Mouse (Mus musculus) testis, postnatal 14 days (tissue): ENCODE data around the gene Pdss2.

ENCODE experiments used
- DNase-seq: peaks from one replicate; pipeline ENCODE4 v3.0.0; 2021; ENCODE audit warnings: low spot score

Pdss2 gene

DNA sequence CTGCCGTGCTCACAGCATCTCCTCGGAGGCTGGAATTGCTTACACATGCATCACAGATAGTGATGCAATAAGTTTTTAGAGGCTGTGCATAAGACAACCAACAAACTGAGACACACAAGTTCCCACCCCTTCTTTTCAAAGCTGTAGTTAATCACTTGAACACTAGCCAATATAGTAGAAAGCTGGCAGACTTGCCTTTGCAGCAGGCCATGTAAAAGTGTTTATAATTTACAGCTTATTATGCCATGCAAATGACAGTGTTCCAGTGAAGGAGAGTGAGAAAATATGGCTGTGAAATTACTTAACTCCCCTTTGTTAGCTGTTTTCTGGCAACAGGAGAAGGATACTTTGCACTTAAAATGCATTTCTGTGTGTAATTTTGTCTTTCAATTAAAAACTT lies 90.9 kb downstream of the Pdss2 start:
- DNase-seq = no peak

DNA sequence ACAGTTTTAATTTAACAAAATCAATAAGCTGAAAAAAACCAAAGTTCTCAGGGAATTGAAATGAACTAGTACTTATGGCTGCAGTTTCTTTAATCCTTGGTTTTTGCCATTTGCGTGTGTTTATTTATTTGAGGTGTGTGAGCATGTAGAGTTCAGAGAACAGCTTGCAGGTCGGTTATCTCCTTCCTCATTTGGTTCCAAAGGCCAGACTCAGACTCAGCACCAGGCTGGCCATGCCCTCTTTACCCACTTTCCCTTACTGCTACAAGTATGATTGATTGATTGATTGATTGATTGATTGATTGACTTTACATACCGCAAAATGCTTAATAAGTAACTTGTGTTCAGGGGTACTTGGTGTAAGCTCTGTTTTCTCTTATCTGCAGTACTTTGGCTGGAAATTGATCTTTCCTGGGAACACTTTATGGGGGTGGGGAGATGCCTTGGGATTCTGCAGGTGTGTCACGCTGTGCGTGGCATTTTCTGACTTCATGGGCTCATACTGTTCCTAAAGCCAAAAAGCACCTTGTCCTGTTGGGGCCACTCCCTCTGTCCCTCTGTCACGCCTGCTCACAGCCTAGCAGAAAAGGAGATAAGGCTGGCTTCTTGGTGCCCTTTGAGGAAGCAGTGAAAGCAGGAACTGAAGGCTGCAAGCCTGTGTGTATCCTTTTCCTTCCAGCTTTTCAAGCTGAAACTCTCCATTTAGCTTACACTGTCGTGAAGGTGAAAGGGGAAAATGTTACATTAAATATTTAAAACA lies 91.6 kb downstream of the Pdss2 start:
- DNase-seq = no peak

DNA sequence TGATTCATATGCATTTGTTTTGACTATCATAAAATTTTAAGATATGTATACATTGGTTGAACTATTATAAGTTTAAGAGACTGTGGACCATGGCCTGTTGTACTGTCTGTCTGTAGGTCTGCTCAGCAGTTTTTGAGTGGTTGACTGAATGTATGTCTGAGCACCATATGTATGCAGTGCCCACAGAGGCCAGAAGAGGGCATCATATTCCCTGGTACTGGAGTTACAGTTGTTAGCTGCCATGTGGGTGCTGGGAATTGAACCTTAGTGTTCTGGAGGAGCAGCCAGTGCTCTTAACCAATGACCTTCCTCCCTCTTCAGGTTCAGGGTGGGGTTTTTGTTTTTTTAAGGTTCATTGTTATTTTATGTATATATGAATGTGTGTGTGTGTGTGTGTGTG lies 93.9 kb downstream of the Pdss2 start:
- no peak for DNase-seq

DNA sequence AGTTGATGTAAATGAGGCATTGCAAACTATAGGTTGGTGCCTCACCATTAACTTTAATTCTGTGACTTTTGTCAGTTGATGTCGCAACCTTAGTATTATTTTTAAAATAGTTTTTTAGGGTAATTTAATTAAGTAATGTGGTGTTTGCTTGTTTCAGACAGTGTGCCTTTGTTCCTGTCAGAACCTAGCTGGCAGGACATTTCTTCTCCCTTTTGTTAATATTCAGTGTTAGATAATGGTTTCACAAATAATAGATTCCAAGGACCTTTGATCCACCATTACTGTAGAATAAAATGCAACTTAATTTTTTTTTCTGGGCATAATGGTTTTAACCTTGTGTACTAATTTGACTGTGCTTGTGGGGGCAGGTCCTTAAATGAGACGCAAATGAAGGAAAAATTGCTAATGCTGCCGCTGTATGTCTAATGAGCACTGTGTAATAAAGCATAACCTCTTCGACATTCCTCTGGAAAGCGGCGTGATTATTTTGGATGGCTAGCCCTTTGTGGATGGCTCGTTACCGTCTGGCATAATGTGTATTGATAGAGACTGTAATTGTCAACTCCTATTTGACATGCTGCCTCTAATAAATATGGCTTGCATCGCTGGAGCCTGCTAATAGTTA lies 96.2 kb downstream of the Pdss2 start:
- no peak for DNase-seq

- DNase-seq = no peak
These were observed 99.7 kb downstream of the Pdss2 start for GRCm38 (mm10) chr10:43321019-43321418.

- no peak for DNase-seq
These were observed 101.3 kb downstream of the Pdss2 start for GRCm38 (mm10) chr10:43322446-43323178.

GRCm38 (mm10) chr10:43323386-43323785 lies 102.1 kb downstream of the Pdss2 start:
- no peak for DNase-seq

- no peak for DNase-seq
These were observed 108.5 kb downstream of the Pdss2 start for GRCm38 (mm10) chr10:43329813-43330212.

- DNase-seq = no peak
These were observed 109.4 kb downstream of the Pdss2 start for GRCm38 (mm10) chr10:43330691-43331090.

DNA sequence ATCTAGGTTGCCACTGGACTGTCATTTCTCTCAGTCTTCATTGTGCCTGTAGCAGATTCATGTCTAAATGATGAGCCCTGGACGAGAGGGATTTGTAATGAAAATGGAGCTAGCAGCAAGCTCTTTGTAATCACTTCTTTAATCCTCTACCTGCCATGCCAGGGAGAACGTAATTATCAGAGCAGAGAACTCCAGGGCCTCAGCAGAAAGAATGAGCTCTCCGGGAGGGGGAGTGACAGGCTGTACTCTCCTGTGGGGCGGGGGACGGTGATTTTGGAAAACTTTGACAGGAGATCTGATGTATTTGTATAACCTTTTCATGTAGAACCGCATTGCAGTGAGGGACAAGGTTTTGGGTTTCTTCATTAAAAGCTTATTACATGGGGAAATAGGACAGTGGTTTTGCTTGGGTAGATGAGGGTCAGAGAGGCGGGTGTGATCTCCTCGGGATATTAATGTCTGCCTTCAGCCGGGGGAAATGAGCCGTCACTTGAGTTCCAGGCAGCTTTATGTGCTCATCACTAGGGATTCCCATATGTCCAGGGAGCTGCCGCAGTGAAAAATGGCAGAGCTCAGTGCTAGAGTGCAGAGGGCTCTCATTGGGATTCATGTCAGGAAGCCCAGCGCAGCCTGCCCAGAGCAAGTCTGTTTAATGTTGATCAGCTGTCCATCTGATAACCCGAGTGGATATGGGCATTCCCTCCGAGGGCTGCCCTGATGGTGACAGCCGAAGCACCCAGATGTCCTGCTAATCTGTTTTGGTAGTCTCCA lies 110.8 kb downstream of the Pdss2 start:
- no peak for DNase-seq

- DNase-seq = no peak
These were observed 114.6 kb downstream of the Pdss2 start for GRCm38 (mm10) chr10:43335874-43336273.

DNA sequence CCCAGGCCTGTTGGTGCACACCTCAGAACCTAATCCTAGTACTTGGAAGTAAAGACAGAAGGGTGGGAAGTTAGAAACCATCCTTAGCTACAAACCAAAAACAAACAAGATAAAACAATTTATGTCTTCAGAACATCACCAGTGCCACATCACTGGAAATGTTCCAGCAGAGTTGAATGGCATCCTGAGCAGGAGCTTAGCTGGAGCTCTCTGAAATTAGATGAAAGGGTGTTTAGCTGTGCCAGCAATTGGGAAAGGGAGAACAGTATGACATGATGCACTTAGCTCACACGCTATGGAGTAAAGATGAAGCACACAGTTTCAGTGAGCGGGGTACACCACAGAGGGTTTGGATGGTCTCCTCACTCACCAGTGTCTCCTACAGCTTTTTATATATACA lies 115.8 kb downstream of the Pdss2 start:
- no peak for DNase-seq

DNA sequence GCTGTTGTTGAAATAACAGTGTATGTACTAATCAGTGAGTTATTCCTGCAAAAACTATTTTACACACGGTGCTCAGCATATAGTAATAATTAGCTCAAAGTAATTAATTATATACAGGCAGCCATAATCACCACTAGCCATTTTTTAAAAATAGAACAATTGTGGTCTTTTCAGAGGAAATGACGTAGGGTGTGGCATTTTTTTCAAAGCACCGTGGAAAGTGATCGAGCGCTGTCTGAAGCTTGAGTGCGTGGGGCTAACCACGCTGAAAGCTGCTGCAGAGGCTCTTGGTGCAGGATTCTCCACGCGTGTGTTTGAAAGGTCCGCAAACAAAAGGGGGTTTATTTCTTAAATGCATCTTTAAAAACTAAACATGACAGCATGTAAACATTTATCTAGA lies 118.5 kb downstream of the Pdss2 start:
- DNase-seq = no peak

- no peak for DNase-seq
These were observed 128.4 kb downstream of the Pdss2 start for GRCm38 (mm10) chr10:43349718-43350117.

- no peak for DNase-seq
These were observed 136.6 kb downstream of the Pdss2 start for GRCm38 (mm10) chr10:43357884-43358283.

GRCm38 (mm10) chr10:43362947-43363346 lies 141.7 kb downstream of the Pdss2 start:
- no peak for DNase-seq

DNA sequence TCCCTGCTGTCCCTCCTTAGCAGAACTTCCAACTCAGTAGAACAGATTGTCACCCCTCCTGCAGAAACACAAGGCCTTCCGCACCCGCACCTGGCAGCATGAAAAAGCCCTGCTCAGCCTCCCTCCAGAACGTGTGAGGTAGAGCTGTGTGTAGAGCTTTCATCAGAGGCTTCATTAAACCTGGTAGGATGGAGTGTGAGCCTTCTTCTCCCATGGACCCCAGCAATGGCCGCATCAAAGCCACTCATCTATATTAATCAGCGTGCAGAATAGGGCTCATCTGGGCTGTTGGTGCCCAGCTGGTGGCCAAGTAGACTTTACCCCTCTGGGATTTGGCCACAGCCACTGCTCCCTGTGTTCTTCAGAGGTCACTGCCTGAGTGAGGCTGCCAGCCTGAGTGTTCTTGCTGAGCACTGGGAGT lies 142.2 kb downstream of the Pdss2 start:
- DNase-seq = no peak

GRCm38 (mm10) chr10:43365909-43366308 lies 144.6 kb downstream of the Pdss2 start:
- no peak for DNase-seq

GRCm38 (mm10) chr10:43368611-43369010 lies 147.3 kb downstream of the Pdss2 start:
- no peak for DNase-seq

DNA sequence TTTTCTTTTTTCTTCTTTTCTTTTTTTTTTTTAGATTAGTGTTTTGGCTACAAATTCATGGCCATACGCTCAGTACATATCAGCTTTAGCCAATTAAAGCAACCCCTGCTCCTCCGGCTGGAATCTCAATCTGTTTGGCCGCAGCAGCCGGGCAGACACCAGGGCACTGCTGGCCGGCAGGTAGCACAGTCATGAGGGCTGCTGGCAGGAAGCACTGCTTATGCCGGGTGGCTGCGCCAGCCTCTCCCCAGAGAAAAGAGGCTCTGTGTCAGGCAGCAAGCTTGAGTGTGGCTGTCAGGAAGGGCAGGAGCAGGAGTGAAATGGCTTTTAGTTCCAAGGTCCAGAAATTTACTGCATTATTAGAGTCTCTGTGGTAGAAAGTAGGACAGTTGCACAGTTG lies 151.0 kb downstream of the Pdss2 start:
- no peak for DNase-seq

DNA sequence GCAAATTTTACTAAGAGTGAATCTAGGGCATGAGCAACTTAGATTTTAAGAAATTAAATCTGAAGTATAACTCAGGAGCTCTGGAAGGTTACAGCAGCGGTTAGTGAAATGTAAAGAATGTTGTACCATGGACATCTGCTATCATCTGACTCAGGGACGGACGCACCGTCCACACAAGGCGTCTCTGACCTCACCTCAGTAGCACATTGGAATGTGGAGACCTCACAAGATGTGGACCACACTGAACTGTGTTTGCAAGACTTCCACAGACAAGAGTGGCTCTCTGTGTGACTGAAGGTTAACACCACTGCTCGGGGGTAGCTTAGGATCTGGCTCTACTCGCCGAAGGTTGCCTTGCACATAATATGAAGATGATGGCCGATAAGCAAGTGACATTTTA lies 151.7 kb downstream of the Pdss2 start:
- DNase-seq = no peak

DNA sequence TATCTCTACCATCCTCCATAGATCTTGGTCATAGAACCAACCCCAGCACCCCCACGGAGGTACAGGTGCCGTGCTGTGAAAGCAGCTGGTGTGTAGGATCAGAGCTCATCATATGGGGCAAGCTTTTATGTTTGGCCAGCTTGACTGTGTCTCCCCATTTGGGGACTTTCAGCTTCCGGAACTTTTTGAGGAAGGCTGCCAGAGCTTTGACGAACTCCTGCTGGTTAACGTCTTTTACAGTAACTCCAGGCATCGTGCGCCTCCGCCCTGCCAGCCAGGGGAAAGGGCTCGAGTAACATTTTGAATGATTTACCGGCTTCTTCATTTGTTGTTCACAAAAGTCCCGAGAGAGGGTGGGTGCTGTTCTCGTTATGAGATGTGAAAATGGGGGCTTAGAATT lies 152.4 kb downstream of the Pdss2 start:
- no peak for DNase-seq
